12 mouse cellular contexts compared by ENCODE assay signal in the genomic region with DNA sequence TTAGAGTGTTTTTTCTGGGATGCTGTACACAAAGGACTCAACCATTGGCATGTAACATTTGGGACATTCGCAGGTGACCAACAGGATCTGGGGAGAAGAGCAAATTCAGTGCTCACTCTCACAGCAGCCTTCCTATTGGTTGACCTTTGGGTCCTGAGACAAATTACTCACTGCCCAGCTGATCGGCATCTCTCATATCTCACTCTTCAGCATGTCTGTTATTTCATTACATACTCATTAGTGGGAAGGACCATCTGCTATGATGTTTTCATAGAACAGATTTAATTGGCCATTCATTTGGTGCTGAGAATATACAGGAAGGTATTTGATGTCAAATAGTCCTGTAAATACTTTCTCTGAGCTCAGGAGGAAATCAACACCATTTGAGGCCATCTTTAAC.
"Had no signal": no experiment of that assay in that cellular context is flagged by ENCODE, and none has a peak within 500 bp of the region (broad histone marks: within the 10 kb centered on the region; RNA-seq: fewer than 3 reads in every experiment).

No protein-coding gene starts in this region.

- DNase-seq: liver, postnatal 0 days; lung, embryonic 14.5 days; lung, postnatal 10 days; lung, postnatal 4 days; midbrain, embryonic 14.5 days; right cerebral cortex, adult 18-20 months; right cerebral cortex, postnatal 25 days; right cerebral cortex, postnatal 4 days; spleen, adult 18-20 months; thymus, adult 18-20 months; thymus, postnatal 14 days; thymus, postnatal 36 days had no signal
